Mouse (Mus musculus) neural tube, embryonic 13.5 days (tissue): ENCODE measurements at regions not wholly inside any gene's neighbourhood (a gene's known extent, or its start where the extent isn't known, plus 50 kb on each side); places are given as distances from the start of the nearest gene placed in this dataset.

Experiments
- ATAC-seq: fragments of 200-750 bp; cut with Nextera tagmentation; 2 replicates; pipeline ENCODE4 v1.8.0; 2017; ENCODE audit warnings: low read depth, mild to moderate bottlenecking, moderate TSS enrichment, moderate library complexity
- H3K27ac ChIP-seq: fragments of 300-500 bp; sonication (generic); replicated peaks from 2 replicates; pipeline ENCODE4 v1.5.1; 2015; ENCODE audit warnings: moderate library complexity, mild to moderate bottlenecking, inconsistent platforms
- H3K27me3 ChIP-seq: fragments of 300-500 bp; sonication (generic); 2 replicates; pipeline ENCODE4 v1.6.1; 2015; ENCODE audit warnings: mild to moderate bottlenecking, inconsistent platforms
- H3K36me3 ChIP-seq: fragments of 300-500 bp; sonication (generic); 2 replicates; pipeline ENCODE4 v1.6.1; 2015; ENCODE audit warnings: mild to moderate bottlenecking, inconsistent platforms
- H3K4me1 ChIP-seq: fragments of 300-500 bp; sonication (generic); replicated peaks from 2 replicates; pipeline ENCODE4 v1.6.1; 2015; ENCODE audit warnings: inconsistent platforms
- H3K4me2 ChIP-seq: fragments of 300-500 bp; sonication (generic); 2 replicates; pipeline ENCODE4 v1.6.1; 2015; ENCODE audit warnings: inconsistent platforms, mild to moderate bottlenecking, moderate library complexity
- H3K4me3 ChIP-seq: fragments of 300-500 bp; sonication (generic); 2 replicates; pipeline ENCODE4 v1.5.1; 2015; ENCODE audit warnings: mild to moderate bottlenecking, inconsistent platforms
- H3K9ac ChIP-seq: fragments of 300-500 bp; sonication (generic); 2 replicates; pipeline ENCODE4 v1.6.1; 2015; ENCODE audit warnings: moderate library complexity, mild to moderate bottlenecking, inconsistent platforms
- H3K9me3 ChIP-seq: fragments of 300-500 bp; sonication (generic); 2 replicates; pipeline ENCODE4 v1.6.1; 2016; ENCODE audit warnings: inconsistent platforms
- WGBS: fragments of 180-500 bp; shearing (Covaris S2); methylation state at CpG from one replicate; pipeline ENCODE4 v1.1.7; 2015; 5-methylcytosine and 5-hydroxymethylcytosine counted together

- Histone ChIP-seq H3K36me3 (no peaks in the 10 kb centered on the region), H3K27me3 (no peaks in the 10 kb centered on the region), H3K9ac (no peak overlapping the region), H3K27ac (0 out of 2 replicates have a peak overlapping the region, but pooled peaks have one; percentile 28), H3K4me2 (no peak overlapping the region), H3K9me3 (no peaks in the 10 kb centered on the region), H3K4me1 (0 out of 2 replicates have a peak, but pooled peaks cover 4% of the 10 kb centered on the region), H3K4me3 (no peak overlapping the region)
- 68% methylated on average over 8 of the region's 8 CpGs for WGBS
- ATAC-seq = no peak
These were observed 139.4 kb downstream of the Klf6 start for GRCm38 (mm10) chr13:6000559-6001217.

- no peak for ATAC-seq
These were observed 139.9 kb downstream of the Klf6 start for GRCm38 (mm10) chr13:6001218-6001564.

GRCm38 (mm10) chr13:6005901-6006300 lies 144.6 kb downstream of the Klf6 start:
- no peak for ATAC-seq
- Histone ChIP-seq H3K9me3 (no peaks in the 10 kb centered on the region), H3K4me1 (0 out of 2 replicates have a peak, but pooled peaks cover 4% of the 10 kb centered on the region), H3K27ac (no peak overlapping the region), H3K4me2 (no peak overlapping the region), H3K9ac (no peak overlapping the region), H3K4me3 (no peak overlapping the region), H3K27me3 (no peaks in the 10 kb centered on the region), H3K36me3 (no peaks in the 10 kb centered on the region)
- 93% methylated on average over 6 of the region's 6 CpGs for WGBS

More at GRCm38 (mm10) chr13:6001218-6001564, 139.9 kb downstream of the Klf6 start:
- no peaks in the 10 kb centered on the region for H3K36me3 ChIP-seq
- H3K4me1 ChIP-seq = 0 out of 2 replicates have a peak, but pooled peaks cover 4% of the 10 kb centered on the region
- WGBS = 68% methylated on average over 3 of the region's 3 CpGs
- H3K4me2 ChIP-seq = no peak overlapping the region
- H3K27ac ChIP-seq = 0 out of 2 replicates have a peak overlapping the region, but pooled peaks have one; percentile 28
- no peak overlapping the region for H3K4me3 ChIP-seq
- H3K9ac ChIP-seq = no peak overlapping the region
- H3K9me3 ChIP-seq = no peaks in the 10 kb centered on the region
- H3K27me3 ChIP-seq = no peaks in the 10 kb centered on the region

- Histone ChIP-seq H3K27me3 (no peaks in the 10 kb centered on the region), H3K4me1 (no peaks in the 10 kb centered on the region), H3K27ac (no peak overlapping the region), H3K4me3 (no peak overlapping the region), H3K9me3 (no peaks in the 10 kb centered on the region), H3K36me3 (no peaks in the 10 kb centered on the region), H3K4me2 (no peak overlapping the region), H3K9ac (no peak overlapping the region)
- WGBS = 63% methylated on average over 1 of the region's 1 CpGs
- no peak for ATAC-seq
These were observed 148.4 kb downstream of the Klf6 start for GRCm38 (mm10) chr13:6009671-6010070.

- no peak overlapping the region for H3K27ac ChIP-seq
- WGBS = 96% methylated on average over 4 of the region's 4 CpGs
- H3K27me3 ChIP-seq = no peaks in the 10 kb centered on the region
- no peak overlapping the region for H3K4me2 ChIP-seq
- no peaks in the 10 kb centered on the region for H3K9me3 ChIP-seq
- no peaks in the 10 kb centered on the region for H3K36me3 ChIP-seq
- no peak for ATAC-seq
- H3K9ac ChIP-seq = no peak overlapping the region
- no peak overlapping the region for H3K4me3 ChIP-seq
- H3K4me1 ChIP-seq = no peaks in the 10 kb centered on the region
These were observed 165.9 kb downstream of the Klf6 start for GRCm38 (mm10) chr13:6027207-6027606.

- H3K4me3 ChIP-seq = no peak overlapping the region
- H3K4me2 ChIP-seq = no peak overlapping the region
- H3K27me3 ChIP-seq = no peaks in the 10 kb centered on the region
- no peak overlapping the region for H3K27ac ChIP-seq
- no peak overlapping the region for H3K9ac ChIP-seq
- no peaks in the 10 kb centered on the region for H3K4me1 ChIP-seq
- no peak for ATAC-seq
- H3K9me3 ChIP-seq = no peaks in the 10 kb centered on the region
- WGBS = 76% methylated on average over 4 of the region's 4 CpGs
- H3K36me3 ChIP-seq = no peaks in the 10 kb centered on the region
These were observed 167.6 kb downstream of the Klf6 start for GRCm38 (mm10) chr13:6028878-6029277.

- no peaks in the 10 kb centered on the region for H3K36me3 ChIP-seq
- H3K27me3 ChIP-seq = no peaks in the 10 kb centered on the region
- no peak overlapping the region for H3K9ac ChIP-seq
- H3K4me1 ChIP-seq = no peaks in the 10 kb centered on the region
- H3K4me3 ChIP-seq = no peak overlapping the region
- 84% methylated on average over 6 of the region's 6 CpGs for WGBS
- no peak overlapping the region for H3K27ac ChIP-seq
- ATAC-seq = no peak
- H3K9me3 ChIP-seq = no peaks in the 10 kb centered on the region
- H3K4me2 ChIP-seq = no peak overlapping the region
These were observed 168.2 kb downstream of the Klf6 start for GRCm38 (mm10) chr13:6029461-6029860.

- no peaks in the 10 kb centered on the region for H3K36me3 ChIP-seq
- no peak overlapping the region for H3K4me2 ChIP-seq
- no peaks in the 10 kb centered on the region for H3K4me1 ChIP-seq
- H3K27ac ChIP-seq = no peak overlapping the region
- no peak overlapping the region for H3K4me3 ChIP-seq
- H3K27me3 ChIP-seq = no peaks in the 10 kb centered on the region
- no peak overlapping the region for H3K9ac ChIP-seq
- no peaks in the 10 kb centered on the region for H3K9me3 ChIP-seq
- WGBS = 87% methylated on average over 2 of the region's 2 CpGs
- no peak for ATAC-seq
These were observed 168.8 kb downstream of the Klf6 start for GRCm38 (mm10) chr13:6030128-6030527.

- Histone ChIP-seq H3K4me3 (no peak overlapping the region), H3K27me3 (no peaks in the 10 kb centered on the region; the same call in 1 of the 2 replicates), H3K36me3 (no peaks in the 10 kb centered on the region), H3K9me3 (no peaks in the 10 kb centered on the region), H3K4me1 (peaks cover 13% of the 10 kb centered on the region), H3K27ac (no peak overlapping the region), H3K9ac (no peak overlapping the region), H3K4me2 (peak overlapping the region; percentile 31; the same call in 1 of the 2 replicates)
- ATAC-seq = peak; percentile 59
- 20% methylated on average over 7 of the region's 7 CpGs for WGBS
These were observed 178.8 kb downstream of the Klf6 start for GRCm38 (mm10) chr13:6040132-6040531.

- ATAC-seq = no peak
- H3K9ac ChIP-seq = no peak overlapping the region
- H3K36me3 ChIP-seq = no peaks in the 10 kb centered on the region
- WGBS = 64% methylated on average over 2 of the region's 2 CpGs
- H3K4me3 ChIP-seq = no peak overlapping the region
- no peak overlapping the region for H3K27ac ChIP-seq
- peaks cover 13% of the 10 kb centered on the region for H3K4me1 ChIP-seq
- peak overlapping the region; percentile 31; the same call in 1 of the 2 replicates for H3K4me2 ChIP-seq
- H3K9me3 ChIP-seq = no peaks in the 10 kb centered on the region
- no peaks in the 10 kb centered on the region; the same call in 1 of the 2 replicates for H3K27me3 ChIP-seq
These were observed 179.4 kb downstream of the Klf6 start for GRCm38 (mm10) chr13:6040663-6041062.

GRCm38 (mm10) chr13:6042495-6042894 lies 181.2 kb downstream of the Klf6 start:
- no peak overlapping the region for H3K4me2 ChIP-seq
- no peaks in the 10 kb centered on the region; the same call in 1 of the 2 replicates for H3K27me3 ChIP-seq
- ATAC-seq = no peak
- H3K36me3 ChIP-seq = no peaks in the 10 kb centered on the region
- H3K4me1 ChIP-seq = peaks cover 13% of the 10 kb centered on the region
- H3K4me3 ChIP-seq = no peak overlapping the region
- WGBS = 86% methylated on average over 6 of the region's 6 CpGs
- H3K27ac ChIP-seq = no peak overlapping the region
- H3K9ac ChIP-seq = no peak overlapping the region
- no peaks in the 10 kb centered on the region for H3K9me3 ChIP-seq

- no peaks in the 10 kb centered on the region for H3K4me1 ChIP-seq
- no peak overlapping the region for H3K4me3 ChIP-seq
- H3K27ac ChIP-seq = no peak overlapping the region
- no peak overlapping the region for H3K4me2 ChIP-seq
- H3K9me3 ChIP-seq = no peaks in the 10 kb centered on the region
- 54% methylated on average over 6 of the region's 6 CpGs for WGBS
- no peak for ATAC-seq
- no peaks in the 10 kb centered on the region for H3K36me3 ChIP-seq
- H3K9ac ChIP-seq = no peak overlapping the region
- H3K27me3 ChIP-seq = no peaks in the 10 kb centered on the region
These were observed 198.4 kb downstream of the Klf6 start for GRCm38 (mm10) chr13:6059515-6060228.
